Mouse (Mus musculus) midbrain, embryonic 10.5 days (tissue): ENCODE measurements around the gene Mtif2. TPM values are rescaled to one million over a fixed set of nuclear protein-coding genes. Genes with fewer than 3 reads are reported as not detected.

ENCODE experiments used
- DNase-seq: peaks from one replicate; pipeline ENCODE4 v3.0.0-alpha.2; 2017; ENCODE audit warnings: low spot score
- H3K27ac ChIP-seq: fragments of 300-500 bp; sonication (generic); replicated peaks from 2 replicates; pipeline ENCODE4 v1.5.1; 2016; ENCODE audit warnings: mild to moderate bottlenecking
- H3K27me3 ChIP-seq: fragments of 300-500 bp; sonication (generic); 2 replicates; pipeline ENCODE4 v1.6.1; 2016; ENCODE audit warnings: low read depth, mild to moderate bottlenecking; ENCODE audit not compliant: poor library complexity, severe bottlenecking
- H3K36me3 ChIP-seq: fragments of 300-500 bp; sonication (generic); 2 replicates; pipeline ENCODE4 v1.6.1; 2016; ENCODE audit warnings: mild to moderate bottlenecking, moderate library complexity
- H3K4me1 ChIP-seq: fragments of 300-500 bp; sonication (generic); 2 replicates; pipeline ENCODE4 v1.6.1; 2016
- H3K4me3 ChIP-seq: fragments of 300-500 bp; sonication (generic); 2 replicates; pipeline ENCODE4 v1.5.1; 2016; ENCODE audit warnings: mild to moderate bottlenecking, moderate library complexity
- H3K9me3 ChIP-seq: fragments of 300-500 bp; sonication (generic); replicated peaks from 2 replicates; pipeline ENCODE4 v1.6.1; 2016; ENCODE audit warnings: mild to moderate bottlenecking
- WGBS: fragments of 180-500 bp; shearing (Covaris S2); methylation state at CpG from one replicate; pipeline ENCODE4 v1.1.7; 2016; 5-methylcytosine and 5-hydroxymethylcytosine counted together
- polyA plus RNA-seq: library from polyadenylated mRNA; unstranded; fragments of >200 nt; fragmentation: Nextera tagmentation; extraction: Ambion mirVana; gene quantifications from 2 replicates; pipeline ENCODE4 v1.2.1, GENCODE M21; 2016

Gene Mtif2
- polyA plus RNA-seq: 46.6 and 56.7 TPM in 2 replicates

DNA sequence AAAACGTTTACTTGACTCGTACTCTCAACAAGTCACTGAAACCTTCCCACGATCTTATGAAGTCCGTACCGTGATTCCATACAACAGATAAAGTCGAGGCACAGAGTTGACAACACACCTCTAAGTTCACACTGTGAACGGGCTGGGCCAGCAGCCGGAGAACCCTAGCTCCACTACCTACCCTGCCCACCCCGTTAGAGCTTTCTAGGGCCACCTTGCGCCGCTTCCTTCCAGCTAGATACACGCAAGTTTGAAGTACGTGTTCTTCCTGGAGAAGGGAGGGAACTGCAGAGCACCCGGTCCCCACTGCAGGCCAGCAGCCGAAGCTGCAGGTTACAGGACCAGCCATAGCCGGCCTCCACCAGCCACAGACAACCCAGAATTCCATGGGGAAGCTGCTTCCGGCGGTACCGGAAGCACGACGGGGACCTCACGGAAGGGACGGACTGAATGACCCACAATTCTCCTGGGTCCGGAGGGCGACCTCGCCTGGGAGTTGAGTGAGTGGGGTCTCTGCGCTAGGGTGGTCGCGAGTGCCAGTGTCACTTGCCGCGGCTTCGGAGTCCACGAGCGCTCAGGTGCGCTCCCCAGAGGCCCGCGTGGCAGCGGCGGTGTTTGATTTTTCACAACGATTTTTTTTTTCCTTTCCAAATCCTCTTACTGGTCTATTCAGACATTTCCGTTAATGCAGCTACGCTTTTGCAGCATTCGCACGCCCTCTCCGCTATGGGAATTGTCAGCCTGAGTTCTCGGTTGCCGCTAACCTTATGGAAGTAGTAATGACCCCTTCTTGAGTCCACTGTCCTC, at the start of gene Mtif2:
TSS of gene Mtif2 (plus strand) at position 421 of the 807 bp plus-strand sequence.
- Histone ChIP-seq H3K27ac (peak within 1 kb of the TSS; percentile 95), H3K9me3 (no peaks in the 10 kb centered on the region), H3K4me3 (peak within 1 kb of the TSS; percentile 79), H3K27me3 (no peaks in the 10 kb centered on the region), H3K4me1 (peaks cover 18% of the 10 kb centered on the region), H3K36me3 (peaks cover 14% of the 10 kb centered on the region)
- DNase-seq: peak; percentile 89
- WGBS: 1% methylated on average over 47 of the region's 47 CpGs

DNA sequence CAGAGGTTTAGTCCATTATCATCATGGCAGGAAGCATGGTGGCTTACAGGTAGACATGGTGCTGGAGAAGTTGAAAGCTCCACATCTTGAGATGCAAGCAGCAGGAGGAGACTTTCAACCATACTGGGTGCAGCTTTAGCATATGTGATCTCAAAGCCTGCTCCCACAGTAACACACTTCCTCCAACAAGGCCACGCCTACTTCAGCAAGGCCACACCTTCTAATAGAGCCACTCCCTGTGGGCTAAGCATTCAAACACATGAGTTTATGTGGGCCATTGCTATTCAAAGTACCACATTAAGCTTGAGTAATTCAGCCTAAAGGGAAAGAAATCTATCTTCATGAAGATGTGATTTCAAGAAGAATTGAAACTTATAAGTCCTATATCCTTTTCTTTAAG, 33.1 kb upstream of the Mtif2 start:
- no peak overlapping the region for H3K4me3 ChIP-seq
- no peaks in the 10 kb centered on the region for H3K27me3 ChIP-seq
- H3K4me1 ChIP-seq: no peaks in the 10 kb centered on the region
- peaks cover 85% of the 10 kb centered on the region for H3K36me3 ChIP-seq
- no peaks in the 10 kb centered on the region for H3K9me3 ChIP-seq
- no peak overlapping the region for H3K27ac ChIP-seq
- no peak for DNase-seq
- WGBS: 93% methylated on average over 1 of the region's 1 CpGs

DNA sequence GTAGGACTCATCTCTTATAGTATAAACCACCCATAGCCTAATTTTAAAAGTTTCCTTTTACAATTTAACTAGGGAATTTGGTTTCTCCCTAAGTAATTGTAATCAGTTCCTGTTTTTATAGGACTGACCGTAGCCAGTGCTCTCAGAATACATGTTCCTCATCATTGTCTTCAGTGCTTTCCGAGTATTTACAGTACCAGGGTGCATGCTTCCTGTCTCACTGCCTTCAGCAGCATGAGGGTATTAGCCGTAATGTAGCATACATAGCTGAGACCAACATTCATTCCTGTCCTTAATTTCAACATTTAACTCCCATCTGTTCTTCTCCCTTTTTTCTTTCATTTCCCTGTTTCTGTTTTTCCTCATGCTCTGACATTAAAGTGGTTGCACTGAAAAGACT, 29.2 kb upstream of the Mtif2 start:
- DNase-seq: no peak
- WGBS: 90% methylated on average over 3 of the region's 3 CpGs
- Histone ChIP-seq H3K9me3 (no peaks in the 10 kb centered on the region), H3K27ac (no peak overlapping the region), H3K4me1 (no peaks in the 10 kb centered on the region), H3K36me3 (peaks cover 81% of the 10 kb centered on the region), H3K4me3 (no peak overlapping the region), H3K27me3 (no peaks in the 10 kb centered on the region)

DNA sequence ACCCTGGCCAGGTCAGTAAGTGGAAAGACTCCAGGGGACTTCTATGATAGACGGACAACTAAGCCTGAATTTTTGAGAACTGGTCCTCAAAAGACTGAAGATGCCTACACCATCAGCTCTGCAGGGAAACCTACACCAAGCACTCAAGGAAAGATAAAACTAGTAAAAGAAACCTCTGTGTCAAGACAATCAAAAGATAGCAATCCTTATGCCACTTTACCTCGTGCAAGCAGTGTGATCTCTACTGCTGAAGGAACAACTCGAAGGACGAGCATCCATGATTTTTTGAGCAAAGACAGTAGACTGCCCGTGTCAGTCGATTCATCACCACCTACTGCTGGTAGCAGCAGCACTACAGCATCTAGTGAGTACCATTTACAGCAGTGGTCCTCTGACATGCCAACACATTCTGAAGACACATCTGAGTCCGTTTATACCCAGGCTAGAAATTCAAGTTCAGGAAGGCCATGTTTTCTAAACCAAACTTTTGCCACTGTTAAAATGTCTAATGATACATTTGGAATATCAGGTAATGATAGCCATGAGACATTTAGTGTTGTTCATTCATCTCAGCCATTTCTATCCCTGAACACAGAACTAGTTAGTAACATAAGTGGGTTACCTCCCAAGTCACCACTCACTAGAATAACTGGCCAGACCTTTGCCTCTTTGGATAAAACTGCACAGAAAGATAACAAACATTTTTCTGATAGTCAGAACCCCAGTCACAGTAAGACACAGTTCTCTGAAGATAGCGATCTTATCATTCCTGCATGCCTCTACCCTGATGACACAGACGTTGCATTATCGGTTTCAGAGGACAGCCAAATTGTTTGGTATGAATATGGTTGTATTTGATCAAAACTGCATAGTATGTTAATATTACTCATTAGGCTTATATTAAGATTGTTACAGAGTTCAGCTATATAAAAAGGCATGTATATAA, 22.0 kb upstream of the Mtif2 start:
- Histone ChIP-seq H3K9me3 (no peaks in the 10 kb centered on the region), H3K4me1 (no peaks in the 10 kb centered on the region), H3K4me3 (no peak overlapping the region), H3K27me3 (no peaks in the 10 kb centered on the region), H3K27ac (no peak overlapping the region), H3K36me3 (peaks cover 70% of the 10 kb centered on the region)
- 94% methylated on average over 10 of the region's 10 CpGs for WGBS
- DNase-seq: no peak

DNA sequence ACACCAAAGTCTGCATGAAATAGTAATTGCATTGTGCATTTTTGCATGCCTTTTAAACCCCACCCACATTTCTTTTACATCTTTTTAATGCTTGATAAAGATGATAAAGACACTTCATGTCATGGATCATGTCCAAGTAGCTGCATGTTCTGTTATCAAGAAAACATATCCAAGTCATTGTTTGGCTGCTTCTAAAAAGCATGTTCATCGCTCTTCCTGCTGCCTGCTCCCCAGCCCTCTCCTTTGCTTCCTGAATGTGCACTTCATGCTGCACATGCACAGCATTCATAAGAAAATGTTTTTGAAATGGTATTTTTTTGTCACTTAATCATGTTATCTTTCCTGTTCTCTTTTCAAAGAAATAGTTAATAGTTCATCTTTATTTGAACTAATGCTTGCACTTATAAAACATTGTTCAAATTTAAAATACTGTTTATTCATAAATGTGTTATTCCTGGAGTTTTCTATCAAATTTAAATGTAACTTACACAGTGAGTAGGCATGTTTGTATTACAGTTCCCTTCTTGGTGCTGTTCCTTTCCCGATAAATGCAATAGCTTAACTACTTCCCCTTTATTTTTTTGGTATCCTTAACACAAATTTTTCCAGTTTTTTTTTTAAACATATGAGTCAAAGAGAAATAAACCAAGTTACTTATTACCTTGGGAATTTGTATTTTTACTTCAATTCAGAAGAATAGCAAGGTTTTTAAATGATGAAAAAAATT, 21.1 kb upstream of the Mtif2 start:
- Histone ChIP-seq H3K9me3 (no peaks in the 10 kb centered on the region), H3K27me3 (no peaks in the 10 kb centered on the region), H3K27ac (no peak overlapping the region), H3K4me3 (no peak overlapping the region), H3K36me3 (peaks cover 64% of the 10 kb centered on the region), H3K4me1 (no peaks in the 10 kb centered on the region)
- WGBS: 96% methylated on average over 2 of the region's 2 CpGs
- DNase-seq: no peak

DNA sequence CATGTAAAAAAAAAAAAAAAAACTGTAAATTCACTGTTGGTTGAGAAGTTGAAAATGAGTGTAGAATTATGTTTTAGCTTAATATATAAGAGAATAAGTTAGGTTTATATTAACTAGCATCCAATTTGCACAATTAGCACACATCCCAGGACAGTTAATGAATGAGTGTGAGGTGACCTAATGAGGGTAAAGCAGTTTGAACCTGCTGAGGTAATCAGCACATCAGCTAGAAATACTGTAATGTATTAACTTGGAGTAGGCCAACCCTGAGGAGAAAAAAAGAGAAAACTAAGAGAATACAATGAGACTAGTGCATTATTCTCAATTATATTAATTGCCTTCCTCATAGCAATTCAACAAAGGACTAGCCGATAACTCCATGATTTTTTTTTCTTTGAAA, 16.8 kb upstream of the Mtif2 start:
- no peak overlapping the region for H3K4me3 ChIP-seq
- no peaks in the 10 kb centered on the region for H3K9me3 ChIP-seq
- DNase-seq: no peak
- H3K27me3 ChIP-seq: no peaks in the 10 kb centered on the region
- peaks cover 56% of the 10 kb centered on the region for H3K36me3 ChIP-seq
- H3K27ac ChIP-seq: no peak overlapping the region
- peaks cover 9% of the 10 kb centered on the region for H3K4me1 ChIP-seq
- WGBS: 95% methylated on average over 1 of the region's 1 CpGs

DNA sequence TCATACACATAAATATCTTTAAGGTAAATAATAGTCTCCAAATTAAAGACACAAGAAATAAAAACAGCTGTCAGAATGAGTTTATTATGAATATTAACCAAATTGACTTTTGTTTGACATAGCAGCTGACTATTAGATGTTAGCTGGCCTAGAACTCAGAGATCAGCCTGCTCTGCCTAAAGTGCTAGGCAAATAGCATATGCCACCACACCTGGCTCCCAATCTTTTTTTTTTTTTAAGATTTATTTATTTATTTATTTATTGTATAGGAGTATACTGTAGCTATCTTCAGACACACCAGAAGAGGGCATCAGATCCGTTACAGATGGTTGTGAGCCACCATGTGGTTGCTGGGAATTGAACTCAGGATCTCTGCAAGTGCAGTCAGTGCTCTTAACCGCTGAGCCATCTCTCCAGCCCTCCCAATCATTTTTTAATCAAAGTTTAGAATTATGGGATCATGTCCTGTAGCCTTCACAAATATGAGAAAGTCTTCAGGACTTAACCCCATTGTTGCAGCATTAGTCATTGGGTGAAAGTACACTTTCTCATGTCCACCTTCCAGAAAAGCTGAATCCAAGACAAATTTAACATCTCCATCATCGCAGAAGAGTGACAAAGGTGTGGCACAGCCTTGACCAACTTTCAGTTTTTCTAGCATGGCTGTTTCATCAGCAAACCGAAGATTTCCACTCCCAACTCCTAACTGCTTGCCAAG, 13.2 kb upstream of the Mtif2 start:
- Histone ChIP-seq H3K4me3 (no peak overlapping the region), H3K4me1 (peaks cover 13% of the 10 kb centered on the region), H3K36me3 (peaks cover 28% of the 10 kb centered on the region), H3K27me3 (no peaks in the 10 kb centered on the region), H3K27ac (no peak overlapping the region), H3K9me3 (no peaks in the 10 kb centered on the region)
- DNase-seq: no peak
- 91% methylated on average over 4 of the region's 4 CpGs for WGBS

DNA sequence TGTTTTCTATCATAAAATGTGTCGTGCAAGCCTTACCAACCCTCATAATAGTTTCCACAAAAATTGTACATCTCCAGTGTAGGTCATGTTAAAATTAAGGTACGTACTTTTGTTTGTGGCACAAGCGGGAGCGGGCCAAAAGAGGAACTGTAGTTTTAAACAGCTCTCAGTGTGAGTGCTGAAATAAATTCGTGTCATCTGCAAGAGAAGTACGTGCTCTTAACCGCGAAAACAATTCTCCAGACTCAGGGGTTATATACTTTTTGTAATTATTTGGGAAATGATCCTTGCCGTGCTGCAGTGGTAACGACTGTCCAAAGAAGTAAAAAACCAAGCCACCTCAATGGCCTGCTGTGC, 11.9 kb upstream of the Mtif2 start:
- Histone ChIP-seq H3K27me3 (no peaks in the 10 kb centered on the region), H3K27ac (peak overlapping the region; percentile 88), H3K4me3 (peak overlapping the region; percentile 75), H3K9me3 (no peaks in the 10 kb centered on the region), H3K36me3 (peaks cover 27% of the 10 kb centered on the region), H3K4me1 (peaks cover 13% of the 10 kb centered on the region)
- 27% methylated on average over 10 of the region's 10 CpGs for WGBS
- no peak for DNase-seq

DNA sequence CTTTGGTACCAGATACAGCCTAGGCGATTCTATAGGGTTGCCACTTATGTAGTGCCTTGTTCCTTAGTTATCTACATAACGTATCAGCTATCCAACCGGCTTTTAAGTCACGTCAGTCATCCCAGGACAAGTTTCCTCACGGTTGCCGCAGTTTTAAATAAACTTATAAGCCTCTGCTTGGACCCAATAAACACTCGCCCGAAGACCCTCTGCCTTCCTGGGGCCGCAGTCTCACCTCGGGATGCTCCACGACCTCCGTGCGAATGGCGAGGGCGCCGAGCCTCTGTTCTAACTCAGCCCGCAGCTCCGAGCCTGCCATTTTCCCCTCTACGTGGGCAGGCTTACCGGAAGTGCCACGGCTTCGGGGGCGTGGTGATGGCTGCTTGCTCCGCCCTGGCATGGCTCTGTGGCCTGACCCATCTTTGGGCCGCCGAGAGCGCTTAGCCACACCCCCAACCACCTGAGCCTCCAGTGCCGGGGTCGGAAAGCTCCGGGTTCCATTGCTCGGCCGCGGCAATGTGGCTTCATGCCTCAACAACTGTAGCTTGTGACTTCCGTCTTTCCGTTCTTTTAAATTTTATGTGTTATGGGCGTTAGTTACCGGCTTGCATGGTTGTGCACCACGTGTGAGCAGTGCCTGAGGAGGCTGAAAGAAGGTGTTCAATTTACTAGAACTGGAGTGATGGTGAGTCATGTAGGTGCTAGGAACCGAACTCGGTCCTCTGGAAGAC, 11.4 kb upstream of the Mtif2 start, which contains the start of gene Prorsd1:
TSS of gene Prorsd1 (minus strand) at position 352 of the 731 bp plus-strand sequence.
- Histone ChIP-seq H3K9me3 (no peaks in the 10 kb centered on the region), H3K27me3 (no peaks in the 10 kb centered on the region), H3K4me3 (peak within 1 kb of the TSS; percentile 75), H3K36me3 (peaks cover 26% of the 10 kb centered on the region), H3K27ac (peak within 1 kb of the TSS; percentile 88), H3K4me1 (peaks cover 13% of the 10 kb centered on the region)
- DNase-seq: peak; percentile 90
- WGBS: 3% methylated on average over 40 of the region's 40 CpGs

DNA sequence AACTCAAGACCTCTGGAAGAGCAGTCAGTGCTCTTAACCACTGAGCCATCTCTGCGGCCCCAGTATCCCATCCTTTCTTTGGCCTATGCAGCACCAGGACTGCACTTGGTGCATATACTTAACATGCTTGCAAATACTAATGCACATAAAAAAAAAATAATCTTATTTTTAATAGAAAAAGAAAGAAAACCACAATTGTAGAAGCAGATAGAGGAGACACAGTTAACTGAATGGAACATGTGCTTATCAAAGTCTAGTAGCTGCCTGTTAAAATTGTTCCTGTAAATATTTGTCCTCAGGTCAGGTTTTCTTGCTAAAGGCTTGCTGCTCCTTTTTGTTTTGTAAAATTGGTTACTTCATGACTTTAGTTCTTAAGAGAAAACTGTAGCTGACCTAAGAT, 12.0 kb downstream of the Mtif2 start:
- H3K4me3 ChIP-seq: no peak overlapping the region
- 93% methylated on average over 1 of the region's 1 CpGs for WGBS
- H3K27me3 ChIP-seq: no peaks in the 10 kb centered on the region
- H3K27ac ChIP-seq: no peak overlapping the region
- H3K9me3 ChIP-seq: no peaks in the 10 kb centered on the region
- peaks cover 85% of the 10 kb centered on the region for H3K36me3 ChIP-seq
- DNase-seq: no peak
- H3K4me1 ChIP-seq: no peaks in the 10 kb centered on the region

DNA sequence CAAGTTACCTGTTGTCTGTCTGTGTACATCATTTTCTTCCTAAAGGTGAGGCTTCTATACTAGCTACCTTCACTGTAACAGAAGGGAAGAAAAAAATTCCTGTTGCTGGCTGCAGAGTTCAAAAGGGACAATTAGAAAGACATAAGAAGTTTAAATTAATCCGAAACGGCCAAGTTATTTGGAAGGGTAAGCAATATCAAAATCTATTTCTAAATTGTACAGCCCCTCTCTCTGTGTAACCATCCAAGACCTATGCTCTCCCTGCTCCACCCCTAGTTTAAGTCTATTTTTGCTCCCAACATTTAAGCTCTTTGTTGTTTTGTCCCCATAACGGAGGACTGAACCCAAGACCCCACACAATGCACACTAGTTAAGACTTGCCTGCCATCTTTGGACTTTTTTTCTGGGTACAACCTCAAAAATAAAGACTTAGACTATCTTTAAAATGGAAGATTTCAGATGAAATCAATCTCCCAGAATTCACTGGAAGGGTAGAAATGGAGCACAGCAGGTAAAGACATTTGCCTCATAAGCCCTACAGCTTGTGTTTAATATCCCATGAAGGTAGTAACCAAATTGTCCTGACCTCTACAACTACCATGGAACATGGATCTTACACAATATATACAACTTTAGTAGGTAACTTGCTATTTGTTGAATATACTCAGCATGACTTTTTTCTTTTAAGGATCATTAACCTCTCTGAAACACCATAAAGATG, 18.2 kb downstream of the Mtif2 start:
- H3K4me1 ChIP-seq: peaks cover 14% of the 10 kb centered on the region
- WGBS: 84% methylated on average over 3 of the region's 3 CpGs
- H3K9me3 ChIP-seq: no peaks in the 10 kb centered on the region
- no peak overlapping the region for H3K4me3 ChIP-seq
- no peak overlapping the region for H3K27ac ChIP-seq
- peaks cover 71% of the 10 kb centered on the region for H3K36me3 ChIP-seq
- no peaks in the 10 kb centered on the region for H3K27me3 ChIP-seq
- DNase-seq: no peak
